Mouse (Mus musculus) heart, embryonic 11.5 days (tissue): ENCODE data around the gene Rab25. TPM values are rescaled to one million over a fixed set of nuclear protein-coding genes. Genes with fewer than 3 reads are reported as not detected.
A peak's percentile ranks its signal among the peaks of the same experiment; 100 is the strongest.

Experiments
- ATAC-seq: fragments of 200-750 bp; cut with Nextera tagmentation; replicated peaks from 2 replicates; pipeline ENCODE4 v1.8.0; 2017; ENCODE audit warnings: moderate library complexity; ENCODE audit not compliant: insufficient number of reproducible peaks, low FRiP score, low TSS enrichment
- H3K27ac ChIP-seq: fragments of 300-500 bp; sonication (generic); 2 replicates; pipeline ENCODE4 v1.5.1; 2014; ENCODE audit warnings: mild to moderate bottlenecking, low read depth, low read length
- H3K27me3 ChIP-seq: fragments of 300-500 bp; sonication (generic); 2 replicates; pipeline ENCODE4 v1.6.1; 2014; ENCODE audit warnings: mild to moderate bottlenecking, low read length, mixed read lengths; ENCODE audit not compliant: control insufficient read depth, insufficient read depth
- H3K36me3 ChIP-seq: fragments of 300-500 bp; sonication (generic); 2 replicates; pipeline ENCODE4 v1.6.1; 2014; ENCODE audit warnings: mild to moderate bottlenecking, low read length, moderate library complexity, mixed read lengths; ENCODE audit not compliant: control insufficient read depth, insufficient read depth
- H3K4me1 ChIP-seq: fragments of 300-500 bp; sonication (generic); 2 replicates; pipeline ENCODE4 v1.6.1; 2014; ENCODE audit warnings: low read length; ENCODE audit not compliant: control insufficient read depth, insufficient read depth
- H3K4me2 ChIP-seq: fragments of 300-500 bp; sonication (generic); 2 replicates; pipeline ENCODE4 v1.6.1; 2014; ENCODE audit warnings: mild to moderate bottlenecking, moderate library complexity
- H3K4me3 ChIP-seq: fragments of 300-500 bp; sonication (generic); 2 replicates; pipeline ENCODE4 v1.5.1; 2014; ENCODE audit warnings: low read depth, low read length
- H3K9ac ChIP-seq: fragments of 300-500 bp; sonication (generic); 2 replicates; pipeline ENCODE4 v1.6.1; 2014; ENCODE audit warnings: mild to moderate bottlenecking, low read depth, low read length, moderate library complexity
- H3K9me3 ChIP-seq: fragments of 300-500 bp; sonication (generic); replicated peaks from 2 replicates; pipeline ENCODE4 v1.6.1; 2016; ENCODE audit warnings: low read length; ENCODE audit not compliant: control insufficient read depth
- WGBS: fragments of 180-500 bp; shearing (Covaris S2); extraction: QIAGEN DNeasy Blood & Tissue Kit; methylation state at CpG from one replicate; pipeline ENCODE4 v1.1.7; 2014; ENCODE audit not compliant: insufficient replicate concordance; 5-methylcytosine and 5-hydroxymethylcytosine counted together
- polyA plus RNA-seq: library from polyadenylated mRNA; unstranded; fragments of >200 nt; fragmentation: Nextera tagmentation; extraction: Ambion mirVana; gene quantifications from 2 replicates; pipeline ENCODE4 v1.2.1, GENCODE M21; 2014

Gene Rab25
- polyA plus RNA-seq, 1 experiment from 2014 or later: not detected

DNA sequence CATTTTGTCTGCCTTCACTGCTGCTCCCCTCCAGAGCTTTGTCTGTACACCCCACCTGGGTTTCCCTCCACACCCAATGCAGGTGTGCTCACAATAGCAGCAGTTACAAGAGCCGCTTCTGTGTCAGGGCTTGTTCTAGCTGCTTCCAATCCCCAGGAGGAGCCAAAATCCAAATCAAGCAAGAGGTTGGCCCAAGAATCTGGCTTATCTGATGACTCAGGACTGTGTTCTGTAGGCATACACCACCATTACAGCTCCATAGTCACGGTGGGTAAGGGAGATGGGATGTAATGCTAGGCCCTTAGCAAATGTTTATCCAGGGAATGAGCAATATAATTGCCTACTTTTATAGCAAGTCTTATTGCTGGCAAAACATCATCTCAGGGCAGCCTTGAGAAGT is 31.7 kb downstream of the Rab25 start:
- WGBS: 79% methylated on average over 2 of the region's 2 CpGs
- H3K4me3 ChIP-seq: no peak overlapping the region
- peaks cover 22% of the 10 kb centered on the region for H3K4me1 ChIP-seq
- ATAC-seq: no peak
- H3K27ac ChIP-seq: no peak overlapping the region
- no peaks in the 10 kb centered on the region for H3K36me3 ChIP-seq
- H3K9me3 ChIP-seq: no peaks in the 10 kb centered on the region
- no peaks in the 10 kb centered on the region for H3K27me3 ChIP-seq
- no peak overlapping the region for H3K9ac ChIP-seq
- no peak overlapping the region for H3K4me2 ChIP-seq

DNA sequence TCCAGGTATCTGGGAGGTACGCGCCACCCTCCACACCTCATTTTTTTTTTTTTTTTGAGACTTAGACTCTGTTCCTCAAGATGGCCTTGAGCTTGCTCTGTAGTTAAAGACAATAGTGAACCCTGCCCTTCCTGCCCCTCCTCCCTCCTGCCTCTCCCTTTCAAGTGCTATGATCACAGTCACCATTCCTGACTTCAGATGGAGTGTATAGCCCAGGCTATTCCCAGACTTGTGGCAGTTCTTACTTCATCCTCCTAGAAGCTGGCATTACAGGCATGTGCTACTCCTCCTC is 33.1 kb downstream of the Rab25 start:
- no peak overlapping the region for H3K27ac ChIP-seq
- H3K4me2 ChIP-seq: no peak overlapping the region
- peaks cover 25% of the 10 kb centered on the region for H3K4me1 ChIP-seq
- ATAC-seq: no peak
- no peaks in the 10 kb centered on the region for H3K27me3 ChIP-seq
- no peaks in the 10 kb centered on the region for H3K9me3 ChIP-seq
- H3K9ac ChIP-seq: no peak overlapping the region
- 91% methylated on average over 2 of the region's 2 CpGs for WGBS
- H3K4me3 ChIP-seq: no peak overlapping the region
- no peaks in the 10 kb centered on the region for H3K36me3 ChIP-seq

DNA sequence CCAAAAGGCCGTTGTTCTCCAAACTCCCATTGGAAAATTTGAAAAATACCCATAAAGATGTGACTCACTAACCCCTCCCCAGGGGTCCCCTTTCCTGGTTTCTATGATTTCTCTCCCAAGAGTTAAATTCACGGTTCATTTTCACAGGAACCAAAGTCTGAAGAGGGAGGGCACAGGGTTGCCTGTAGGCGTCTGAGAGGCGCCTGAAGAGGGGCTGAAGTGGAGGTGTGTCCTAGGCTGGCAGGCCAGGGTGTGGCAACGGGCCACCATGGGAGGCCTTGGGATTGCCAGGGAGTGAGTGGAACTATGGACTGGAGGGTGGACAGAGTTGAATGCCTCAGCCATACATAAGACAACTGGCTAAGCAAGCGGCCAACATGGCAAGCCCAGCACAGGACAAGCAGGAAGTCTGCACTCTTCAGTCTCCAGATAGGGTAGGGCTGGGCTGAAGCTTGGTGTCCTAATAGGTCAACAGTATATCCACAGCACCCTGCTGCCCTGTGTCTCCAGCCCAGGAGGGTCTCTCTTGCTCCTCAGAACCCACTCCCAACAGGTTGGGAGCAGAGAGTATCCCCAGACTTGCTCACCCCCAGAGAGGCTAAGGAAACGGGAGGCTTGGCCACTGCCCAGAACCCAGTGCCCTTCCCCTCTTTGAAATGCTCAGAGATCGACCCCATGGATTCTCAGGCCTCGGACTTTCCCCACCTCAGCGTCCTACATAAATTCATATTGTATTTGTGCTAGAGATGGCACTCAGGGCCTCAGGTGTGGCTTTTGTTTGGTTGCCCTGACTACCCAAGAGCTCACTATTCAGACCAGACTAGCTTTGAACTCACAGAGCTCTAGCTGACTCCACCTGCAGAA is 33.6 kb downstream of the Rab25 start:
- no peak; the same call in 1 of the 2 replicates for ATAC-seq
- Histone ChIP-seq H3K4me3 (no peak overlapping the region), H3K4me2 (no peak overlapping the region), H3K9me3 (no peaks in the 10 kb centered on the region), H3K36me3 (no peaks in the 10 kb centered on the region), H3K9ac (no peak overlapping the region), H3K4me1 (peaks cover 26% of the 10 kb centered on the region), H3K27me3 (no peaks in the 10 kb centered on the region), H3K27ac (no peak overlapping the region)
- 68% methylated on average over 10 of the region's 10 CpGs for WGBS

DNA sequence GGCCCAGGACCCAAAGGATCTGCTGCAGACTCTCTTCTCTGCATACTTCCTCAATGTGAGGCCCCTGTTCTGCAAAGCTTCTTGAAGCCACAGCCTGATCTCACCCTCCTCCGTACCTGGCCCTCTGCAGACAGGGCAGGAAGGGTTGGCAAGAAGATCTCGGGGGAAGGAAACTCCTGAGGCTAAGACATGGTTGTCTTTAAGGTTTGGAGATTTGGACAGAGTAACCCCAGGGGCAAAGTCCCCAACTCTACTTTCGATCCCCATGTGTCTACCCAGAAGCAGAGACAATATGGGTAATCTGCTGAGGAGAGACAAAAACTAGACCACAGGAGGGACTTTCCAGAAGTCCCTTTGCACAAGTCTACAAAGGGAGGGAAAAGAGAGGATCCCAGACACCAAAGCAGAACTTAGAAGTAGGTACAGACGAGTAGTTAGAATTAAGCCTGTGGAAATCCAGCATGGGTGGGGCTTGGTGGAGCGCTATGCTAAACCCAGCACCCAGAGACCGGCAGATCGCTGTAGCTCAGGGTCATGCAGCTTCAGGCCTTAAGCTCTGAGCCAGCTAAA is 34.5 kb downstream of the Rab25 start:
- Histone ChIP-seq H3K36me3 (no peaks in the 10 kb centered on the region), H3K9ac (no peak overlapping the region), H3K4me1 (peaks cover 30% of the 10 kb centered on the region), H3K4me3 (no peak overlapping the region), H3K4me2 (no peak overlapping the region), H3K9me3 (no peaks in the 10 kb centered on the region), H3K27me3 (no peaks in the 10 kb centered on the region), H3K27ac (no peak overlapping the region)
- ATAC-seq: no peak
- 81% methylated on average over 7 of the region's 7 CpGs for WGBS

DNA sequence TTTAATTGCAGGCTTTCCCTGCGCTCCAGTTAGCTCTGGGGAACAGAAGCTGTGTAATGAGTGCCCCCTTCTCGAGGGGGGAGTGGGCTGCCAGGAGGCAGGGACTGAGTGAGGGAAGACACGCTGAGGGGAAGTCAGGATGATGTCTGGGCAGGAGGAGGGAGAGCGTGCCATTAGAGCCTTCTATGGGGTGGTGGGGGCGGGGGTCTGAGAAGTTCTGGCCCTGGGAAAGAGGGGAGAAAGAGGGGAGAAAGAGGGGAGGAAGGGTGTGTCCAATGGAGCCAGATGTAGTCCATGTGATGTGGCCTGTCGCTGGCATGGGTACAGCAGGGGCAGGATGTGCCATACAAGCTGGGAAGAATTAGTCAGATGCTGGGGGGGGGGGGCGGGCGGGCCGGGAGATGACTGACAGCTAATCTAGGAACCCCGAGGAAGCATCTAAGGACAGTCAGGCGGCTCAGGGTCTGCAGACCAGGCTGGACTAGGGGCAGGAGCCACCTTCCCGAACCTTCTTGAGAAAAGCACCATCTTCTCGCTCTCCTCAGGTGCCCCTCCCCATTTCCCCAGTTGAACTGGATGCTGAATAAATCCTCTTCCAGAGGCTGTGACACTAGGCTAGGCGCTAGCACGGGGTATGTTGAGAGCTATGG is 35.1 kb downstream of the Rab25 start:
- WGBS: 40% methylated on average over 12 of the region's 15 CpGs
- Histone ChIP-seq H3K36me3 (no peaks in the 10 kb centered on the region), H3K9me3 (no peaks in the 10 kb centered on the region), H3K4me2 (no peak overlapping the region), H3K4me3 (no peak overlapping the region), H3K4me1 (peaks cover 30% of the 10 kb centered on the region), H3K27ac (peak overlapping the region; percentile 60), H3K27me3 (no peaks in the 10 kb centered on the region), H3K9ac (no peak overlapping the region; the same call in 1 of the 2 replicates)
- ATAC-seq: no peak

DNA sequence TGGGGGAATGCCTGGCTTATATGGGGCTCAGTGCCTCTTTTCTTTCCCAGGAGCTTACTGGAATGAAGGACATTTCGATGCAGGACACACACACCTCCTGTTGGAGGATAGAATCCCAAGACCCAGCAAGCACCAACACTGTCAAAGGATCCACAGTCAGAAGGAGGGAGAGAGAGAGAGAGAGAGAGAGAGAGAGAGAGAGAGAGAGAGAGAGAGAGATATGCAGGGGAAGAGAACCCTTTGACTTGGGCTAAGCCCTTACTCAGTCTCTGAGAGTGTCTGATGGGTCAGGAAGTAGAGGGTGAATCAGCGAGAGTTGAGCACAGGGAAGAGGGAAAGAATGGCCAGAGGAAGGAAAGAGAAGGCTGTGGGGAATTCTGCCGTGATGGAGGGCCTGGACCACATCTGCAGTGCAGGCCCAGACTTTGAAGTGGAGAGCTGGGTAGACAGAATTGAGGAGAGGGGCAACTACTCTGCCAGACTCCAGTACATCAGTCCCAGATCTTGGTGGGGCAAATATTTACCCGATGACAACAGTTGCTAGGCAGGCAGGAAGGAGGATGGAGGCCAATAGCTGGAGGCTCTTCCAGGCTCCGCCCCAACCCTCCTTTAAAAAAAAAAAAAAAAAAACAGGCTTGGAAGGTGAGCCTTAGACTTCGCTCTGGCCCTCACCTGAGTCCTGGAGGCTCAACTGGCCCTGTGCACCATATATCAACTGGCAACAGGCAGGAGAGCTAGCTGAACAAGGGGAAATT is 35.8 kb downstream of the Rab25 start:
- Histone ChIP-seq H3K9ac (peak overlapping the region; percentile 22; the same call in 1 of the 2 replicates), H3K9me3 (no peaks in the 10 kb centered on the region), H3K27me3 (no peaks in the 10 kb centered on the region), H3K36me3 (no peaks in the 10 kb centered on the region), H3K4me1 (peaks cover 30% of the 10 kb centered on the region), H3K27ac (peak overlapping the region; percentile 60), H3K4me3 (no peak overlapping the region), H3K4me2 (no peak overlapping the region)
- ATAC-seq: no peak
- WGBS: 36% methylated on average over 6 of the region's 6 CpGs

DNA sequence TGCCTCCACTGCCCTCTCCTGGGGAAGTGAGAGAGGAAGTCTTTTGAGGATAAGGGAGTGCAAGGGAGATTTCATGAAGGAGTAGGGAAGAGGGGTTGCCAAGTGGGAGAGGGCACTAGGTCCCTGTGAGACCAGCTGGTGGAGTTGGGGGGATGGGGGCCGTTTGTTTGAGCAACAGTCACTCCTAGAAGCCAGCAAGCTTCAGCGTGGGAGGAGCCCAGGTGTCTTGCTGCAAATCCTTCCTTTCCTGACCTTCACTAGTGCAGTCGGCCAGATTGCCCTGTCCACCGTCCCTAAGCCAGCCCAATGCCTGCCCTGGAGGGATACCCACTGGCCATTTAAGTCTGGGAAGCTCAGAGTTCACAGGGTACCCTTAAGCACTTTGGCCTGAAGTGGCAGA is 36.5 kb downstream of the Rab25 start:
- peaks cover 32% of the 10 kb centered on the region for H3K4me1 ChIP-seq
- ATAC-seq: no peak
- H3K27me3 ChIP-seq: no peaks in the 10 kb centered on the region
- no peaks in the 10 kb centered on the region for H3K36me3 ChIP-seq
- no peak overlapping the region; the same call in 1 of the 2 replicates for H3K9ac ChIP-seq
- WGBS: 49% methylated on average over 4 of the region's 4 CpGs
- no peaks in the 10 kb centered on the region for H3K9me3 ChIP-seq
- H3K4me2 ChIP-seq: no peak overlapping the region
- H3K27ac ChIP-seq: no peak overlapping the region
- no peak overlapping the region for H3K4me3 ChIP-seq

DNA sequence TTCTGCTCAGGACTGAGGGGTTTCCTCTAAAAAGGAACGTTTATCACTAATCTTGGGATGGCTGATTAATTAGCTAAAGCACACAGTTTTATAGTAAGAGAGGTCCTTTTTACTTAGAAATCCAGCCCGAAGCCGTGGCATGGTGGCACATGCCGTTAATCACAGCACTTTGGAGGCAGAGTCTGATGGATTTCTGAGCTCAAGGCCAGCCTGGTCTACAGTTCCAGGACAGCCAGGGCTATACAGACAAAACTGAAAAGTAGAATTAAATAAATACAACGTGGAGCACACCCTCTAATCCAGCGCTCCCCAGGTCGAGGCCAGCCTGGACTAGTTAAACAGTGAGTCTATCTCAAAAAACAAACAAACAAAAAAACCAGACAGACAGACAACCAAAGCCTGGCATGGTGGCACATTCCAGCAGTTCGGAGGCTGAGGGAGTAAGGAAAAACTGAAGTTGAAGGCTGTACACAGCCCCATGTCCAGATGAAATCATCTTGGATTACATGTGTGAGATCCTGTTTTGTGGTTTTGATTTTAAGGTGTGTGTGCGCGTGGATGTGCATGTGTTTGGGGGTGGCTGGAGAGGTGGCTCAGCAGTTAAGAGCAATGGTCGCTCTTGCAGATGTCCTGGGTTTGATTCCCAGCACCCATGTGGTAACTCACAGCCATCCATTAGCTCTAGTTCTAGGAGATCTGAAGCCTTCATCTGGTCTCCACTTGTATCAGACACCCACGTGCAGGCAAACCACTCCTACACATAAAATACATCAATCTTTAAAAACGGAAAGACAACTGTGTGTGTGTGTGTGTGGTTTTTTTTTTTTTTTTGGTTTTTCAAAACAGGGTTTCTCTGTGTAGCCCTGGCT is 37.4 kb downstream of the Rab25 start:
- peak overlapping the region; percentile 87 for H3K27ac ChIP-seq
- ATAC-seq: no peak
- peak overlapping the region; percentile 68 for H3K4me2 ChIP-seq
- WGBS: 52% methylated on average over 13 of the region's 13 CpGs
- H3K9ac ChIP-seq: peak overlapping the region; percentile 58
- H3K4me3 ChIP-seq: peak overlapping the region; percentile 41
- no peaks in the 10 kb centered on the region for H3K9me3 ChIP-seq
- no peaks in the 10 kb centered on the region for H3K27me3 ChIP-seq
- H3K36me3 ChIP-seq: no peaks in the 10 kb centered on the region
- peaks cover 32% of the 10 kb centered on the region for H3K4me1 ChIP-seq
